Mouse (Mus musculus) neural tube, embryonic 10.5 days (tissue): Measurements from ENCODE around the gene Plcd3.
A peak's percentile ranks its signal among the peaks of the same experiment; 100 is the strongest.

Experiments
- DNase-seq: peaks from one replicate; pipeline ENCODE4 v3.0.0-alpha.2; 2017; ENCODE audit warnings: low spot score; ENCODE audit errors: extremely low spot score

Gene Plcd3

GRCm38 (mm10) chr11:103098531-103099190 is 2.8 kb downstream of the Plcd3 start:
- DNase-seq, result no peak

GRCm38 (mm10) chr11:103096979-103097894 is 4.2 kb downstream of the Plcd3 start:
- DNase-seq, result no peak

- no peak for DNase-seq
Measured at GRCm38 (mm10) chr11:103095801-103096200, 5.7 kb downstream of the Plcd3 start.

GRCm38 (mm10) chr11:103095107-103095670 is 6.3 kb downstream of the Plcd3 start:
- no peak for DNase-seq

GRCm38 (mm10) chr11:103093862-103094833 is 7.3 kb downstream of the Plcd3 start:
- DNase-seq, result no peak

GRCm38 (mm10) chr11:103093306-103093705 is 8.2 kb downstream of the Plcd3 start:
- no peak for DNase-seq

GRCm38 (mm10) chr11:103081631-103082030 is 19.8 kb downstream of the Plcd3 start:
- no peak for DNase-seq

GRCm38 (mm10) chr11:103080323-103081091 is 21.0 kb downstream of the Plcd3 start:
- DNase-seq, result peak; percentile 61

- no peak for DNase-seq
Measured at GRCm38 (mm10) chr11:103078131-103078530, 23.3 kb downstream of the Plcd3 start.

- no peak for DNase-seq
Measured at GRCm38 (mm10) chr11:103076581-103076980, 24.9 kb downstream of the Plcd3 start.

- no peak for DNase-seq
Measured at GRCm38 (mm10) chr11:103076010-103076409, 25.4 kb downstream of the Plcd3 start.

GRCm38 (mm10) chr11:103074796-103075323 is 26.6 kb downstream of the Plcd3 start:
- no peak for DNase-seq

- no peak for DNase-seq
Measured at GRCm38 (mm10) chr11:103074121-103074650, 27.3 kb downstream of the Plcd3 start.

GRCm38 (mm10) chr11:103073671-103074070 is 27.8 kb downstream of the Plcd3 start:
- no peak for DNase-seq

GRCm38 (mm10) chr11:103070322-103070880 is 31.1 kb downstream of the Plcd3 start:
- DNase-seq, result no peak

- no peak for DNase-seq
Measured at GRCm38 (mm10) chr11:103069731-103070130, 31.7 kb downstream of the Plcd3 start.

- DNase-seq, result no peak
Measured at GRCm38 (mm10) chr11:103068884-103069283, 32.6 kb downstream of the Plcd3 start.

GRCm38 (mm10) chr11:103068272-103068671 is 33.2 kb downstream of the Plcd3 start:
- DNase-seq, result no peak

GRCm38 (mm10) chr11:103067457-103068001 is 33.9 kb downstream of the Plcd3 start:
- DNase-seq, result no peak
